Mouse (Mus musculus) erythroid progenitor cell, adult 5-6 weeks (primary cell): Measurements from ENCODE around the gene Ptgr1. TPM values are rescaled to one million over a fixed set of nuclear protein-coding genes. Genes with fewer than 3 reads are reported as not detected.

Experiments
- ATAC-seq: replicated peaks from 2 replicates; pipeline ENCODE4 v1.8.0; 2016; ENCODE audit warnings: moderate number of reproducible peaks, mild to moderate bottlenecking, moderate TSS enrichment, inconsistent platforms; ENCODE audit not compliant: poor library complexity, low FRiP score, severe bottlenecking
- total RNA-seq, 2 experiments: library from RNA; stranded (forward) in 1 of 2; stranded (reverse) in 1 of 2; fragments of 150-400 nt in 1 of 2; fragments of 186-747, 209-891 nt in 1 of 2; gene quantifications; 2 replicates each; pipeline versions ENCODE4 v1.2.3 to v1.2.4; 2015 to 2017; ENCODE audit warnings: low replicate concordance in 2 of 2

Ptgr1 gene
- total RNA-seq, 2 experiments from 2014 or later: 4.3 to 9.2 TPM

DNA sequence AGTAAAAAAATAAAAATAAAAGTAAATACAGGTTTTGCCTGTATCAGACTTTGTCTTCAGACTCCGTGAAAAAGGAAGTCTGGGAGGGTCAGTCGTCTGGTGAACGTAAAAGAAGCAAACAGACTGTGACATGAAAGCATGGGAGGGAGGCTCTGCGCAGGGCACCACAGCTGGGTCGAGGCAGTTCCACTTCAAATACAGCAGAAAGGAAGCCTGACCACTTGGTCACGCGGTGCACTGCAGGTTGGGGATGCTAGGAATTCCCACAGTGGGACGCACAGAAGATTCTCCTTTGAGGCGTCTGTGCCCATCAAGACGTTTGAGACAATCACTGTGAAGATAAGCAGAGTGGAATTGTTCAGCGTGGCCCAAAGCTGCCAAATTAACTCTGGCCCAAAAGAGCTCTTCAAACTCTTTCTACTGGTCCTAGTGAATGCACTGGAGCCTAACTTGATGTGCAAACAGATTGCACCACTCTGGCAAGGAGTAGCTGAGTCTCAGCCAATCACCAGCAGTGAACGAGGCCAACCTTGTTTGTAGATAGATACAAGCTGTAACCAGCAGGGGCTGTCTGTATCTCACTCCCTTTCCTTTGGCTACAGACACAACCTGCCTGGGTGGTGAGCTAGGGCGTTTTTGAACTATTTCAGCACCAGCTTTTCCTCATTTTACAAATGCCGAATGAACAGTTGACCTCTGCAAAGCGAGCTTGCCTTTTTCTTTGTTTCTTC lies 52.0 kb downstream of the Ptgr1 start:
- no peak for ATAC-seq

- ATAC-seq: no peak
These were observed 52.6 kb downstream of the Ptgr1 start for GRCm38 (mm10) chr4:58934308-58934707.

DNA sequence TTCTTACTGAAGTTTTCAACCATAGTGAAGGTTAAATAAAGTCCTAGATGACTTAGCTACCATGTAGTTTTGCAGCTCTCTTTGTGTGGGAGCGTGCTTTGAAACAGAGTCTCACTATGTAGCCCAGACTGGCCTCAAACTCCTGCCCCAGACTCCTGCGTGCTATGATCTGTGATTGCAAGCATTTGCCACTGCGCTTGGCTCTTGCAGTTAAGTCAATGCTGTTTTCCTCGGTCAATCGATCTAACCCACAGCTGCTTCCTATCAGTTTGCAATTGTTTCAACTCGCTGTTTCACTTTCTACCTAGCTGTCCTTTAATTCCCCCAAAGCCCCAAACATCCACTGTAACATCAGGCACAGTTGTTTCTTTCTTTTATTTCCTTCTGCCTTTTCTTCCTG lies 54.4 kb downstream of the Ptgr1 start:
- ATAC-seq: no peak

DNA sequence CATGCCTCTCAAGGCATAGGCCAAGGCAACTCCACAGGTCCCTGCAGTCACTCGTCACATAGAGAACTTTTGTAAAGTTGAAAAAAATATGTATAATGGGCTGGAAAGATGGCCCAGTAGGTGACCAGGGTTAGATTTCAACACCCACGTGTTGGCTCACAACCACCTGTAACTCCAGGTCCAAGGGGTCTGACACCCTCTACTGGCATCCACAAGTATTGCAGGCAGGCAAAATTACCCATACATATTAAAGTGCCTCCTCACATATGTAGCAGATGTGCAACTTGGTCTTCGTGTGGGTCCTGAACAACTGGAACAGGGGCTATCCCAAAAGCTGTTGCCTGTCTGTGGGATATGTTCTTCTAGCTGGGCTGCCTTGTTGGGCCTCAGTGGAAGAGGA lies 59.3 kb downstream of the Ptgr1 start:
- no peak for ATAC-seq

- no peak for ATAC-seq
These were observed 60.8 kb downstream of the Ptgr1 start for GRCm38 (mm10) chr4:58926120-58926519.

GRCm38 (mm10) chr4:58925664-58926063 lies 61.3 kb downstream of the Ptgr1 start:
- no peak for ATAC-seq

DNA sequence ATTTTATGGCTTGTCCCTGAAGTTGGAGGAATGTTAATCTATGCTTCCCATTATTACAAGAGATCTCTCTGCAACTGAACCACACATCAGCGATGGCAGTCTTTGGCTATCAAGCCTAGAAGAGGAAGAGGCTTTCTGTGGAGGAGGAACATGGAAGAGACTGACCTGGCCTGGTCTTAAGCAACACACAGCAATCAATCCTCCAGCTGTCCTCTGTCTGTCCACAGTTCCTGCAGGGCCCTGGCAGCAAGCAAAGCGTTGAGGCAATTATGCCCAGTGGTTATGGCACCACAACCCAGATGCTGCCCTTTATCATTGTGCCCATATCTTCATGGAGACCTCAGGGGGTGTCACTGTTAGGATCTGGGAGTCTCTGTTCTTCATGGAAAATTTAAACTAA lies 63.0 kb downstream of the Ptgr1 start:
- ATAC-seq: no peak

Other genes starting within 250 kb of the Ptgr1 start
- gene Olfr267, start 199.4 kb downstream of the Ptgr1 start, total RNA-seq (2015; ENCODE audit: low replicate concordance): 0.72 TPM in 1 of 2 replicates, not detected in the other
- not detected in 2 replicates for gene Olfr267, start 199.4 kb downstream of the Ptgr1 start, total RNA-seq (2017; ENCODE audit: low replicate concordance)
- gene Ecpas, start 74.4 kb downstream of the Ptgr1 start, total RNA-seq (2015; ENCODE audit: low replicate concordance): 53.0 and 54.1 TPM in 2 replicates
- 34.0 and 34.1 TPM in 2 replicates for gene Ecpas, start 74.4 kb downstream of the Ptgr1 start, total RNA-seq (2017; ENCODE audit: low replicate concordance)
- gene Zkscan16, start 43.5 kb downstream of the Ptgr1 start, total RNA-seq (2015; ENCODE audit: low replicate concordance): not detected in 2 replicates
- not detected in 2 replicates for gene Zkscan16, start 43.5 kb downstream of the Ptgr1 start, total RNA-seq (2017; ENCODE audit: low replicate concordance)
- gene Dnajc25, start 7.9 kb upstream of the Ptgr1 start, total RNA-seq (2015; ENCODE audit: low replicate concordance): 1.1 and 5.0 TPM in 2 replicates
- 1.2 and 2.2 TPM in 2 replicates for gene Dnajc25, start 7.9 kb upstream of the Ptgr1 start, total RNA-seq (2017; ENCODE audit: low replicate concordance)
- not detected in 2 replicates for gene Gm20503, start 16.1 kb upstream of the Ptgr1 start, total RNA-seq (2015; ENCODE audit: low replicate concordance)
- gene Gm20503, start 16.1 kb upstream of the Ptgr1 start, total RNA-seq (2017; ENCODE audit: low replicate concordance): not detected in 2 replicates
- 26.0 and 34.2 TPM in 2 replicates for gene Gng10, start 48.0 kb upstream of the Ptgr1 start, total RNA-seq (2015; ENCODE audit: low replicate concordance)
- 7.8 and 8.2 TPM in 2 replicates for gene Gng10, start 48.0 kb upstream of the Ptgr1 start, total RNA-seq (2017; ENCODE audit: low replicate concordance)
- not detected in 2 replicates for gene AI481877, start 151.9 kb upstream of the Ptgr1 start, total RNA-seq (2015; ENCODE audit: low replicate concordance)
- gene AI481877, start 151.9 kb upstream of the Ptgr1 start, total RNA-seq (2017; ENCODE audit: low replicate concordance): not detected in 2 replicates
- gene Ugcg, start 202.1 kb upstream of the Ptgr1 start, total RNA-seq (2015; ENCODE audit: low replicate concordance): 44.4 and 45.4 TPM in 2 replicates
- 22.7 and 27.7 TPM in 2 replicates for gene Ugcg, start 202.1 kb upstream of the Ptgr1 start, total RNA-seq (2017; ENCODE audit: low replicate concordance)